Mouse (Mus musculus): ENCODE measurements at regions not wholly inside any gene's neighbourhood (a gene's known extent, or its start where the extent isn't known, plus 50 kb on each side); places are given as distances from the start of the nearest gene placed in this dataset.

- Histone ChIP-seq H3K4me1 (0 out of 2 replicates have a peak, but pooled peaks cover 4% of the 10 kb centered on the region), H3K27ac (no peak overlapping the region), H3K4me2 (no peak overlapping the region), H3K36me3 (no peaks in the 10 kb centered on the region), H3K9ac (no peak overlapping the region), H3K4me3 (no peak overlapping the region), H3K27me3 (no peaks in the 10 kb centered on the region), H3K9me3 (peaks cover 6% of the 10 kb centered on the region)
- WGBS = 92% methylated on average over 3 of the region's 3 CpGs
- no peak for ATAC-seq (ENCODE audit: insufficient number of reproducible peaks, insufficient read depth, low FRiP score, low TSS enrichment, low read depth)
Measured at GRCm38 (mm10) chr7:34587239-34587638, 69.3 kb downstream of the Kctd15 start.

- Histone ChIP-seq H3K27ac (no peak overlapping the region), H3K4me3 (no peak overlapping the region), H3K4me1 (no peaks in the 10 kb centered on the region), H3K9me3 (peaks cover 8% of the 10 kb centered on the region; the same call in 1 of the 2 replicates), H3K36me3 (no peaks in the 10 kb centered on the region), H3K4me2 (no peak overlapping the region), H3K27me3 (no peaks in the 10 kb centered on the region), H3K9ac (no peak overlapping the region)
- 61% methylated on average over 4 of the region's 4 CpGs for WGBS
- no peak for ATAC-seq (ENCODE audit: insufficient number of reproducible peaks, insufficient read depth, low FRiP score, low TSS enrichment, low read depth)
Measured at GRCm38 (mm10) chr7:34585312-34585865, 71.1 kb downstream of the Kctd15 start.

GRCm38 (mm10) chr7:34584870-34585269 lies 71.7 kb downstream of the Kctd15 start:
- ATAC-seq (ENCODE audit: insufficient number of reproducible peaks, insufficient read depth, low FRiP score, low TSS enrichment, low read depth) = no peak
- no peak overlapping the region for H3K27ac ChIP-seq
- 89% methylated on average over 7 of the region's 7 CpGs for WGBS
- H3K9me3 ChIP-seq = peaks cover 8% of the 10 kb centered on the region; the same call in 1 of the 2 replicates
- H3K4me2 ChIP-seq = no peak overlapping the region
- H3K4me1 ChIP-seq = no peaks in the 10 kb centered on the region
- no peak overlapping the region for H3K4me3 ChIP-seq
- no peaks in the 10 kb centered on the region for H3K36me3 ChIP-seq
- H3K9ac ChIP-seq = no peak overlapping the region
- no peaks in the 10 kb centered on the region for H3K27me3 ChIP-seq

GRCm38 (mm10) chr7:34580866-34581265 lies 75.7 kb downstream of the Kctd15 start:
- no peaks in the 10 kb centered on the region for H3K27me3 ChIP-seq
- H3K36me3 ChIP-seq = no peaks in the 10 kb centered on the region
- H3K9ac ChIP-seq = no peak overlapping the region
- H3K4me3 ChIP-seq = no peak overlapping the region
- H3K4me1 ChIP-seq = no peaks in the 10 kb centered on the region
- H3K9me3 ChIP-seq = peaks cover 12% of the 10 kb centered on the region
- 66% methylated on average over 9 of the region's 9 CpGs for WGBS
- H3K4me2 ChIP-seq = no peak overlapping the region
- no peak overlapping the region for H3K27ac ChIP-seq
- no peak for ATAC-seq (ENCODE audit: insufficient number of reproducible peaks, insufficient read depth, low FRiP score, low TSS enrichment, low read depth)

- no peaks in the 10 kb centered on the region for H3K36me3 ChIP-seq
- H3K9me3 ChIP-seq = peaks cover 4% of the 10 kb centered on the region; the same call in 1 of the 2 replicates
- H3K4me2 ChIP-seq = peak overlapping the region; percentile 71
- 42% methylated on average over 10 of the region's 10 CpGs for WGBS
- peak overlapping the region; percentile 61 for H3K9ac ChIP-seq
- no peak overlapping the region for H3K4me3 ChIP-seq
- no peak for ATAC-seq (ENCODE audit: insufficient number of reproducible peaks, insufficient read depth, low FRiP score, low TSS enrichment, low read depth)
- peaks cover 20% of the 10 kb centered on the region for H3K4me1 ChIP-seq
- H3K27me3 ChIP-seq = no peaks in the 10 kb centered on the region
- H3K27ac ChIP-seq = peak overlapping the region; percentile 60
Measured at GRCm38 (mm10) chr7:34571295-34571694, 85.2 kb downstream of the Kctd15 start.

- H3K36me3 ChIP-seq = no peaks in the 10 kb centered on the region
- 3% methylated on average over 43 of the region's 43 CpGs for WGBS
- peak; percentile 61; the same call in 1 of the 2 replicates for ATAC-seq (ENCODE audit: insufficient number of reproducible peaks, insufficient read depth, low FRiP score, low TSS enrichment, low read depth)
- H3K4me1 ChIP-seq = peaks cover 20% of the 10 kb centered on the region
- no peaks in the 10 kb centered on the region for H3K27me3 ChIP-seq
- H3K9ac ChIP-seq = peak overlapping the region; percentile 61
- peak overlapping the region; percentile 71 for H3K4me2 ChIP-seq
- peaks cover 4% of the 10 kb centered on the region; the same call in 1 of the 2 replicates for H3K9me3 ChIP-seq
- H3K4me3 ChIP-seq = peak overlapping the region; percentile 35
- peak overlapping the region; percentile 60 for H3K27ac ChIP-seq
Measured at GRCm38 (mm10) chr7:34570114-34571065, 86.1 kb downstream of the Kctd15 start.

GRCm38 (mm10) chr7:34569747-34570113 lies 86.8 kb downstream of the Kctd15 start:
- Histone ChIP-seq H3K36me3 (no peaks in the 10 kb centered on the region), H3K4me2 (peak overlapping the region; percentile 71), H3K27ac (peak overlapping the region; percentile 60; the same call in 1 of the 2 replicates), H3K4me1 (peaks cover 20% of the 10 kb centered on the region), H3K27me3 (no peaks in the 10 kb centered on the region), H3K4me3 (peak overlapping the region; percentile 35), H3K9me3 (peaks cover 4% of the 10 kb centered on the region; the same call in 1 of the 2 replicates), H3K9ac (peak overlapping the region; percentile 61)
- 20% methylated on average over 8 of the region's 8 CpGs for WGBS
- ATAC-seq (ENCODE audit: insufficient number of reproducible peaks, insufficient read depth, low FRiP score, low TSS enrichment, low read depth) = no peak

GRCm38 (mm10) chr7:34567575-34567974 lies 89.0 kb downstream of the Kctd15 start:
- H3K36me3 ChIP-seq = no peaks in the 10 kb centered on the region
- H3K27me3 ChIP-seq = no peaks in the 10 kb centered on the region
- H3K4me3 ChIP-seq = no peak overlapping the region
- no peak for ATAC-seq (ENCODE audit: insufficient number of reproducible peaks, insufficient read depth, low FRiP score, low TSS enrichment, low read depth)
- no peaks in the 10 kb centered on the region; the same call in 1 of the 2 replicates for H3K9me3 ChIP-seq
- WGBS = 56% methylated on average over 5 of the region's 5 CpGs
- peaks cover 20% of the 10 kb centered on the region for H3K4me1 ChIP-seq
- H3K4me2 ChIP-seq = no peak overlapping the region
- no peak overlapping the region for H3K27ac ChIP-seq
- H3K9ac ChIP-seq = no peak overlapping the region

- no peak overlapping the region for H3K4me3 ChIP-seq
- WGBS = 60% methylated on average over 2 of the region's 2 CpGs
- H3K36me3 ChIP-seq = no peaks in the 10 kb centered on the region
Measured at GRCm38 (mm10) chr7:34562160-34562559, 94.4 kb downstream of the Kctd15 start.

GRCm38 (mm10) chr7:34558615-34559343 lies 97.8 kb downstream of the Kctd15 start:
- H3K36me3 ChIP-seq = no peaks in the 10 kb centered on the region
- no peak overlapping the region for H3K27ac ChIP-seq
- 0 out of 2 replicates have a peak, but pooled peaks cover 2% of the 10 kb centered on the region for H3K4me1 ChIP-seq
- H3K27me3 ChIP-seq = no peaks in the 10 kb centered on the region
- H3K9ac ChIP-seq = no peak overlapping the region
- 85% methylated on average over 8 of the region's 8 CpGs for WGBS
- H3K4me3 ChIP-seq = no peak overlapping the region
- no peak overlapping the region for H3K4me2 ChIP-seq
- H3K9me3 ChIP-seq = peaks cover 7% of the 10 kb centered on the region; the same call in 1 of the 2 replicates
- no peak for ATAC-seq (ENCODE audit: insufficient number of reproducible peaks, insufficient read depth, low FRiP score, low TSS enrichment, low read depth)

More at GRCm38 (mm10) chr7:34562160-34562559, 94.4 kb downstream of the Kctd15 start:
- no peak overlapping the region for H3K4me2 ChIP-seq
- no peak overlapping the region for H3K27ac ChIP-seq
- ATAC-seq (ENCODE audit: insufficient number of reproducible peaks, insufficient read depth, low FRiP score, low TSS enrichment, low read depth) = no peak
- peaks cover 7% of the 10 kb centered on the region; the same call in 1 of the 2 replicates for H3K9me3 ChIP-seq
- H3K4me1 ChIP-seq = no peaks in the 10 kb centered on the region
- no peaks in the 10 kb centered on the region for H3K27me3 ChIP-seq
- H3K9ac ChIP-seq = no peak overlapping the region

- Histone ChIP-seq H3K4me3 (no peak overlapping the region), H3K9ac (no peak overlapping the region), H3K36me3 (no peaks in the 10 kb centered on the region), H3K4me1 (0 out of 2 replicates have a peak, but pooled peaks cover 2% of the 10 kb centered on the region), H3K27ac (no peak overlapping the region; the same call in 1 of the 2 replicates), H3K27me3 (no peaks in the 10 kb centered on the region), H3K4me2 (no peak overlapping the region), H3K9me3 (peaks cover 7% of the 10 kb centered on the region; the same call in 1 of the 2 replicates)
- WGBS = 71% methylated on average over 6 of the region's 6 CpGs
- ATAC-seq (ENCODE audit: insufficient number of reproducible peaks, insufficient read depth, low FRiP score, low TSS enrichment, low read depth) = no peak
Measured at GRCm38 (mm10) chr7:34555196-34555595, 101.3 kb downstream of the Kctd15 start.

Measured in embryonic facial prominence, embryonic 13.5 days (tissue).